Mouse (Mus musculus) hindbrain, embryonic 13.5 days (tissue): ENCODE results near the gene Tapbp. TPM values are rescaled to one million over a fixed set of nuclear protein-coding genes. Genes with fewer than 3 reads are reported as not detected.
"Not testable (repeated sequence)": the region's sequence is repeated elsewhere in the genome, so short reads cannot be mapped to it uniquely, and the experiment has no call there.

Experiments used
- ATAC-seq: fragments of 200-750 bp; cut with Nextera tagmentation; 2 replicates; pipeline ENCODE4 v1.8.0; 2017; ENCODE audit warnings: moderate TSS enrichment; ENCODE audit not compliant: low FRiP score
- H3K27ac ChIP-seq: fragments of 300-500 bp; sonication (generic); 2 replicates; pipeline ENCODE4 v1.5.1; 2015; ENCODE audit warnings: inconsistent platforms, mild to moderate bottlenecking, moderate library complexity
- H3K27me3 ChIP-seq: fragments of 300-500 bp; sonication (generic); 2 replicates; pipeline ENCODE4 v1.6.1; 2015; ENCODE audit warnings: mild to moderate bottlenecking, inconsistent platforms
- H3K36me3 ChIP-seq: fragments of 300-500 bp; sonication (generic); 2 replicates; pipeline ENCODE4 v1.6.1; 2015; ENCODE audit warnings: mild to moderate bottlenecking, inconsistent platforms
- H3K4me1 ChIP-seq: fragments of 300-500 bp; sonication (generic); replicated peaks from 2 replicates; pipeline ENCODE4 v1.6.1; 2015; ENCODE audit warnings: inconsistent platforms
- H3K4me2 ChIP-seq: fragments of 300-500 bp; sonication (generic); 2 replicates; pipeline ENCODE4 v1.6.1; 2015; ENCODE audit warnings: inconsistent platforms, mild to moderate bottlenecking, moderate library complexity
- H3K4me3 ChIP-seq: fragments of 300-500 bp; sonication (generic); 2 replicates; pipeline ENCODE4 v1.5.1; 2015; ENCODE audit warnings: mild to moderate bottlenecking, inconsistent platforms
- H3K9ac ChIP-seq: fragments of 300-500 bp; sonication (generic); 2 replicates; pipeline ENCODE4 v1.6.1; 2015; ENCODE audit warnings: mild to moderate bottlenecking, inconsistent platforms
- H3K9me3 ChIP-seq: fragments of 300-500 bp; sonication (generic); 2 replicates; pipeline ENCODE4 v1.6.1; 2016; ENCODE audit warnings: inconsistent platforms
- WGBS: fragments of 180-500 bp; shearing (Covaris S2); methylation state at CpG from one replicate; pipeline ENCODE4 v1.1.7; 2015; 5-methylcytosine and 5-hydroxymethylcytosine counted together
- polyA plus RNA-seq: library from polyadenylated mRNA; unstranded; fragments of >200 nt; fragmentation: Nextera tagmentation; extraction: Ambion mirVana; gene quantifications from 2 replicates; pipeline ENCODE4 v1.2.1, GENCODE M21; 2015

Gene Tapbp
- polyA plus RNA-seq, 1 experiment from 2014 or later = 29.2 TPM

DNA sequence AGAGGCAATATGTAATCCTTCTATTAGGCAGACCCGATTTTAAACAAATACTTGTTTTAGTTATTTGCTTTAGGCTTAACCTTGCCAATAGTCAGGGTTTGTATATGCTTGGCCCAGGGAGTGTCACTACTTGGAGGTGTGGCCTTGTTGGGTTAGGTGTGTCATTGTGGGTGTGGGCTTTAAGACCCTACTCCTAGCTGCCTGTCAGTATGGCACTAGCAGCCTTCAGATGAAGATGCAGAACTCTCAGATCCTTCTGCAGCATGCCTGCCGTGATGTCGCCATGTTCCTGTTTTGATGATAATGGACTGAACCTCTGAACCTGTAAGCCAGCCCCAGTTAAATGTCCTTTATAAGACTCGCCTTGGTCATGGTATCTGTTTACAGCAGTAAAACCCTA lies 22.7 kb upstream of the Tapbp start:
- 82% methylated on average over 4 of the region's 4 CpGs for WGBS
- H3K27me3 ChIP-seq, H3K4me3 ChIP-seq, H3K27ac ChIP-seq, ATAC-seq, H3K9ac ChIP-seq, H3K4me2 ChIP-seq, H3K9me3 ChIP-seq, H3K36me3 ChIP-seq: not testable (repeated sequence)
- H3K4me1 ChIP-seq = peaks cover 14% of the 10 kb centered on the region

- Histone ChIP-seq H3K27me3 (0 out of 2 replicates have a peak, but pooled peaks cover 2% of the 10 kb centered on the region), H3K4me3 (no peak overlapping the region), H3K9me3 (no peaks in the 10 kb centered on the region), H3K4me2 (no peak overlapping the region), H3K9ac (no peak overlapping the region), H3K36me3 (no peaks in the 10 kb centered on the region), H3K4me1 (no peaks in the 10 kb centered on the region), H3K27ac (no peak overlapping the region)
- WGBS = 47% methylated on average over 6 of the region's 6 CpGs
- ATAC-seq = no peak
These were observed 18.4 kb upstream of the Tapbp start for GRCm38 (mm10) chr17:33897114-33897794.

DNA sequence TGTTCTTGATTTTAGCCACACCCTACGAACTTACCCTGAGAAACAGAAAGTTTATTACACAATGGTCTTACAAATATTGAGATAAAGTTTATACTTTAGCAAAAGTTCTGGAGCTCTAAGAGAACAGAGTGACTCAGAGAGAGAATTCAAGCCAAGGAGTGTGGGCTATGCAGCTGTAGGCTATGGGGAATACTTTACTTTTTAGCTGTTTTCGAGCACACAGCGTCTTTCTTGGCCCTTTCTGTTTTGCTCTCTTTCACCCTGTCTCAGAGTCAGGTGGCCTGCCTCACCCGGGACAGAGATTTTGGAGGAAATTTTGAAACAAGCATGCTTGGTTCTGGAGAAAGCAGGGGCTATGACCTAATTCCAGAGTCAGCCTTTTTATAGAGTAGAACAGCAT lies 17.5 kb upstream of the Tapbp start:
- not testable (repeated sequence) for H3K4me2 ChIP-seq, H3K36me3 ChIP-seq, H3K4me1 ChIP-seq, H3K9me3 ChIP-seq, H3K27ac ChIP-seq, H3K4me3 ChIP-seq, ATAC-seq, H3K27me3 ChIP-seq, H3K9ac ChIP-seq
- 86% methylated on average over 4 of the region's 4 CpGs for WGBS

DNA sequence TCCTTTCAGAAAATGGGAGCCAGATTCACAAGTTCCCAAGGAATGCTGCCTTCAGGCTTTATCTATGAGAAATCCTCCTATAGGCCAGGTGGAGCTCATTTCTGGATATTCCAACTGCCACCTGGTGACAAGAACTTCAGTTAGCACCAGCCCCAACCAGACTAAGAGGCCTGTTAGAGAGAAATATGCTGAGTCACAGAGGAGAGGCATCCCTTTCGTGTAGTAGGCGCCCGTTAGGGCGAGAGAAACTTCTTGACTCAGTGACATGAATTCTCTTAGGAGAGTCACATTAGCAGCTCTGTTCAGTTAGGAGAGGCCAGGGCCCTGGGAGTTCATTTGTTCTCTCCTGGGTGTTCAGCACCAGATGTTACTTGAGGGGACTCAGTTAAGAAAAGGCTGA lies 16.1 kb upstream of the Tapbp start:
- no peak overlapping the region for H3K4me3 ChIP-seq
- no peak for ATAC-seq
- no peak overlapping the region for H3K4me2 ChIP-seq
- no peak overlapping the region for H3K27ac ChIP-seq
- H3K27me3 ChIP-seq = 0 out of 2 replicates have a peak, but pooled peaks cover 2% of the 10 kb centered on the region
- 85% methylated on average over 4 of the region's 4 CpGs for WGBS
- H3K36me3 ChIP-seq = no peaks in the 10 kb centered on the region
- no peaks in the 10 kb centered on the region for H3K9me3 ChIP-seq
- H3K9ac ChIP-seq = no peak overlapping the region
- no peaks in the 10 kb centered on the region for H3K4me1 ChIP-seq

GRCm38 (mm10) chr17:33900281-33900988 lies 15.3 kb upstream of the Tapbp start:
- H3K36me3 ChIP-seq = no peaks in the 10 kb centered on the region
- 73% methylated on average over 7 of the region's 7 CpGs for WGBS
- no peaks in the 10 kb centered on the region for H3K4me1 ChIP-seq
- no peak overlapping the region for H3K4me2 ChIP-seq
- H3K27ac ChIP-seq = no peak overlapping the region
- H3K27me3 ChIP-seq = no peaks in the 10 kb centered on the region
- no peak for ATAC-seq
- no peak overlapping the region for H3K4me3 ChIP-seq
- H3K9me3 ChIP-seq = no peaks in the 10 kb centered on the region
- H3K9ac ChIP-seq = no peak overlapping the region

DNA sequence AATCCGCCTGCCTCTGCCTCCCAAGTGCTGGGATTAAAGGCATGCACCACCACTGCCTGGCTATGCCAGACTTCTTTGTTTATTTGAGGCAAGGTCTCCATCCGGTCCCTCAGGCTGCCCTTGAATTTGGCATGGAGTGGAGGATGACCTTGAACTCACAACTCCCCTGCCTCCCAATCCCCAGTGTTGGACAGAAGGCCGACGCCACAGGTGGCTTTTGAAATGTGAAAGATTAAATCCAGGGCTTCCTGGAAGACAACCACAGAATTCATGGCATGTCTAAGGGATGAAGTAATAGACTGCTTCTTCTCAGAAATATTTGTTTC lies 14.7 kb upstream of the Tapbp start:
- H3K36me3 ChIP-seq = no peaks in the 10 kb centered on the region
- no peak overlapping the region for H3K27ac ChIP-seq
- no peaks in the 10 kb centered on the region for H3K27me3 ChIP-seq
- no peaks in the 10 kb centered on the region for H3K4me1 ChIP-seq
- H3K4me3 ChIP-seq = no peak overlapping the region
- no peaks in the 10 kb centered on the region for H3K9me3 ChIP-seq
- H3K9ac ChIP-seq = no peak overlapping the region
- ATAC-seq = no peak
- no peak overlapping the region for H3K4me2 ChIP-seq
- 82% methylated on average over 4 of the region's 4 CpGs for WGBS

DNA sequence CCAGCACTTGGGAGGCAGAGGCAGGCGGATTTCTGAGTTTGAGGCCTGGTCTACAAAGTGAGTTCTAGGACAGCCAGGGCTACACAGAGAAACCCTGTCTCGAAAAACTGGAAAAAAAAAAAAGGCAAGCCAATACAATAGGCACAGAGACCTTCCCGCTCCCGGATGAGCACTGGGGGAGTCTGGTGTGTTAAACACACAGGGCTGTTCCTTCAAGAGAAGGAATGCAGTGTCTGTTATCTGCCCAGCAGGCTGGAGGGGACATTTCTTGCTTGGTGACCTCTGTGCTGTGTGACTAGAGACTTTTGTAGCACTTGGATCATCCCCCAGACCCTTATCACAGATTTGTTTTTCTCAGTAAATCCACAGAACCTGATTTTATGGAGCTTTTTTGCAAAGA lies 14.0 kb upstream of the Tapbp start:
- 68% methylated on average over 4 of the region's 4 CpGs for WGBS
- no peak overlapping the region for H3K4me2 ChIP-seq
- no peaks in the 10 kb centered on the region for H3K9me3 ChIP-seq
- no peak overlapping the region for H3K27ac ChIP-seq
- no peaks in the 10 kb centered on the region for H3K4me1 ChIP-seq
- H3K4me3 ChIP-seq = no peak overlapping the region
- ATAC-seq = no peak
- H3K36me3 ChIP-seq = no peaks in the 10 kb centered on the region
- no peaks in the 10 kb centered on the region for H3K27me3 ChIP-seq
- H3K9ac ChIP-seq = no peak overlapping the region

DNA sequence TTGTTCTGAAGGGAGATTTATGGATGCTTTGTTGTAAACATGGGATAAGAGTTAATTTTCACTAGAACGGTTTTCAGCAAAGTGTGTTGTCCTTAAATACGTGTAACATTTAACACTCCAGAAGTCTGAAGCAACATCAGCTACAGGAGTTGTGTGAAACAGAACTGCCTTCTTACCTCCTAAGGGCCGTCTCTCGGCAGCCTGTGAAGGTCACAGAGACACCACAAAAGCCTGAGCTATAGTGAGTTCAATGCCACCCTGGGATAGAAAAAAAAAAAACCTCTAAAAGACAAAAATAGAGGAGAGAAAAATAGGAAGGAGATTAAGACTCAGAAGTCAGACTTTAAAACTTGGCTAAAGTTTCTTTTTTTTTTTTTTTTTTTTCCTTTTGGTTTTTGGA lies 13.6 kb upstream of the Tapbp start:
- ATAC-seq = no peak
- no peaks in the 10 kb centered on the region for H3K4me1 ChIP-seq
- no peaks in the 10 kb centered on the region for H3K36me3 ChIP-seq
- H3K4me3 ChIP-seq = no peak overlapping the region
- H3K27ac ChIP-seq = no peak overlapping the region
- H3K4me2 ChIP-seq = no peak overlapping the region
- H3K27me3 ChIP-seq = no peaks in the 10 kb centered on the region
- whole genome bisulfite sequencing = 75% methylated on average over 4 of the region's 4 CpGs
- no peaks in the 10 kb centered on the region for H3K9me3 ChIP-seq
- H3K9ac ChIP-seq = no peak overlapping the region

DNA sequence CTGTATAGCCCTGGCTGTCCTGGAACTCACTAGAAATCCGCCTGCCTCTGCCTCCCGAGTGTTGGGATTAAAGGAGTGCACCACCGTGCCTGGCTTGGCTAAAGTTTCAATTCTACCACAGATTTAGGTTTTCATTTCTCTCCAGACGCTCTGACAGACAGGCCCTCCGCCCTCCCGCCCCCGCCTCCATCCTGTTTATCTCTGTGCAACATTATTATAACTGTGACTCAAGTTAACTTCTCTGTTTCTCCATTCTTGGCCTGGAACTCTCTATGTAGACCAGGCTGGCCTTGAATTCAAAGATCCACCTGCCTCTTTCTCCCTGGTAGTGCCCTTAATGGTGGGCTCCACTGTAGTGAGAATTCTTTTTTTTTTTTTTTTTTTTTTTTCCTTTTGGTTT lies 13.2 kb upstream of the Tapbp start:
- Histone ChIP-seq H3K4me1 (no peaks in the 10 kb centered on the region), H3K27me3 (no peaks in the 10 kb centered on the region), H3K36me3 (no peaks in the 10 kb centered on the region), H3K9me3 (no peaks in the 10 kb centered on the region), H3K4me2 (no peak overlapping the region), H3K9ac (no peak overlapping the region), H3K27ac (no peak overlapping the region), H3K4me3 (no peak overlapping the region)
- ATAC-seq = no peak
- 87% methylated on average over 7 of the region's 7 CpGs for WGBS

- H3K36me3 ChIP-seq, H3K9me3 ChIP-seq, H3K27me3 ChIP-seq, H3K27ac ChIP-seq, H3K4me1 ChIP-seq, H3K4me3 ChIP-seq, H3K9ac ChIP-seq, ATAC-seq, H3K4me2 ChIP-seq: not testable (repeated sequence)
- 76% methylated on average over 6 of the region's 6 CpGs for WGBS
These were observed 11.6 kb upstream of the Tapbp start for GRCm38 (mm10) chr17:33903911-33904651.

DNA sequence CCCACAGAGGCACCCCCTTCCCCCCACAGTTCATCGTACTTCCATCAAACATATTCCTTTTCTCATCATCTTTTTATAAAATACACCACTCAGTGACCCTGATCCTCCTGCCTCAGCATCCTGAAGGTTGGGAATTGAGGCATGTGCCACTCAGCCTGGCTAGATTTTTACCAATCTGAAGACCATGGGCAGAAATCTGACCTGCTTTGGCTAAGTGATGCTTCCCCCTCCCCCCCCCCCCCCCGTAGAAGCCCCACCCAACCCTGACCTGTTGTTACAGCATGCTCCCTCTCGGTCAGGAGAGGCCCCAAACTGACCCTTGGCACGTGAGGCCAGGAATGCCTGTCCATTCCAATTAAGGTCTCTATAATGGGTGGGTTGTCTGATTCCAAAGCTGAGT lies 10.9 kb upstream of the Tapbp start, which contains the start of gene Platr17:
TSS of gene Platr17 (plus strand) at position 301 of the 400 bp plus-strand sequence.
- 15% methylated on average over 4 of the region's 4 CpGs for WGBS
- not testable (repeated sequence) for H3K27ac ChIP-seq, H3K4me2 ChIP-seq, H3K9ac ChIP-seq, H3K36me3 ChIP-seq, ATAC-seq, H3K9me3 ChIP-seq, H3K27me3 ChIP-seq, H3K4me3 ChIP-seq
- H3K4me1 ChIP-seq = peaks cover 11% of the 10 kb centered on the region

- Histone ChIP-seq H3K9me3 (no peaks in the 10 kb centered on the region), H3K9ac (peak overlapping the region; percentile 84), H3K4me3 (peak overlapping the region; percentile 79), H3K36me3 (peaks cover 28% of the 10 kb centered on the region), H3K27me3 (no peaks in the 10 kb centered on the region), H3K4me1 (peaks cover 37% of the 10 kb centered on the region), H3K4me2 (peak overlapping the region; percentile 92), H3K27ac (peak overlapping the region; percentile 95)
- ATAC-seq = peak; percentile 11
- under 1% methylated on average over 44 of the region's 44 CpGs for WGBS
These were observed 7.2 kb upstream of the Tapbp start for GRCm38 (mm10) chr17:33908331-33909076.
